Mouse (Mus musculus) cerebellum, postnatal 4 days (tissue): Measurements from ENCODE around the gene Ffar3.
"Not testable (repeated sequence)": the region's sequence is repeated elsewhere in the genome, so short reads cannot be mapped to it uniquely, and the experiment has no call there.

Source experiments
- DNase-seq, 2 experiments: peaks; one replicate each; pipeline ENCODE4 v3.0.0; 2022; ENCODE audit warnings: low spot score in 2 of 2, mixed read lengths in 1 of 2

The Ffar3 gene

DNA sequence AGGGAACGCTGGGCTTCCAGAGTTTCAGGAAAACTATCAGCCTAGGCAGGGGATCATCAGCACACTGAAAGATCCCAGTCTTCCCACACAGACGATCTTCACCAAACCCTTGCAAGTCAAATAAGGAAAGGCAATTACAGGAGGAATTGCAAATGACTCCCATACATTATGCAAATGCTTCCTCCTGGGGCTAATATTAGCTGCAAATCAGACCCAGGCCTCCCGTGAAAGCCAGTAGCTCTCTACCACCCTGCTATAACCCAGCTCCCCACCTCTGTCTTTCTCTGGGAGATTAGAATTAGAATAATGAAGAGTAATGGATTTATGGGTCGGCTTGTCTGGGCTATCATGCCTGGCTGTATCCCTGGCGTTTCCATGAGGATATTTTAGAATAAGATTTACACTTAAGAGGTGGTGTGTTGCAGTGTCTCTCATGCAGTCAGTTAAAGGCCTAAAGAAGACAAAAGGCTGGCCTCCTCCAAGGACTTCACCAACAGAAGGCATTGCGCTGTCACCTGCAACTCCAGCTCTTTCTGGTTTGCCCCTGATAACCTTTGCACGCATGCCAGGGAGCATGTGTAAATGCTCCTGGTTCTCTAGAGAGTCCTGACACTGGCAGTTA lies 11.2 kb downstream of the Ffar3 start:
- no peak for DNase-seq

DNA sequence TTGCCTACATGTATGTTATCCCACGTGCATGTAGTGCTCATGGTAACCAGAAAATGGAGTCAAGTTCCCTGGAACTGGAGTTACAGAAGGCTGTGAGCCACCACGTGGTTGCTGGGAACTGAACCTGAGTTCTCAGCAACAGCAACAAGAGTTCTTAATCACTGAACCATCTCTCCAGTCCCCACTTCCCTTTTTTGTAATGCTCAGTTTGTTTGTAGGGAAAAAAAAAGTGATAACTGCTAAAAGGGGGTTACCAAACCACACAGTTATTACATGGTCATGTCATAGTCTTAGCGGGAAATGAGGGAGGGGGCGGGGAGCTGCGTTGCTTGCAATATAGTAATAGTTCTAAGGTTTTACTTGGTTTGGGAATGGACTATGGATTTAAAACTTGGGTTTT lies 13.9 kb downstream of the Ffar3 start:
- no peak for DNase-seq

GRCm38 (mm10) chr7:30841379-30841778 lies 14.6 kb downstream of the Ffar3 start:
- DNase-seq, result no peak

DNA sequence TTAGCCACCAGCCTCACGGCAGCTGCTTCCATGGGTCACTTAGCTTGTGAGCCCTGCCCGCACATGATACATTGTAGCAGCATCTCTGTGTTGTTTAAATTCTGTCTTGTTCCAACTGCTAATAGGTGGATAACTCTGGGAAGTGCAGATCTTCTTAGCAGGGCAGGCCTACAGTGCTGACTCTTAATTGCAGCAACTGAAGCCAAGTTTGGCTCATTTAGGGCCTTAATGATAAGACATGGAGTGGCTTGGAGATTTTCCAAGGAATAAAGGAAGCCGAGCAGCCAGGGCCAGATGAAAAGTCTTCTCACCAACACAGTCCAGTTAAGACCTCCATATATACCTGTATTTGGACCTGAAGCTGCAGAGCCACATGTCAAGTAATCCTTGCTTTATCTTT lies 15.7 kb downstream of the Ffar3 start:
- DNase-seq, result no peak

DNA sequence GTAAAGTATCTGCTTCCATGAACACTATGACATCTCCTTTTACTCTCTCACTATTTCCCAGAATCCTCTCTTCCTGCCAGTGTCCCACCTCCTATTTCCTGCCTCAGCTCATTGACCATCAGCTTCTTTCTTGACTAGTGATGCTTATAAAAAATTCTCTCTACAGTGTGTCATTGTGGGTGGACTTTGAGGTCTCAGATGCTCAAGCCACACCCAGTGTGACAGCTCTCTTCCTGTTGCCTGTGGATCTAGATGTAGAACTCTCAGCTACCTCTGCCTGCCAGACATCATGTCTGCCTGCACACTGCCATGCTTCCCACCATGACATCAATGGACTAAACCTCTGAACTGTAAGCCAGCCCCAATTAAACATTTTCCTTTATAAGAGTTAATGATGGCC lies 18.7 kb downstream of the Ffar3 start:
- DNase-seq, result no peak

GRCm38 (mm10) chr7:30832684-30833083 lies 23.3 kb downstream of the Ffar3 start:
- DNase-seq, result not testable (repeated sequence)

DNA sequence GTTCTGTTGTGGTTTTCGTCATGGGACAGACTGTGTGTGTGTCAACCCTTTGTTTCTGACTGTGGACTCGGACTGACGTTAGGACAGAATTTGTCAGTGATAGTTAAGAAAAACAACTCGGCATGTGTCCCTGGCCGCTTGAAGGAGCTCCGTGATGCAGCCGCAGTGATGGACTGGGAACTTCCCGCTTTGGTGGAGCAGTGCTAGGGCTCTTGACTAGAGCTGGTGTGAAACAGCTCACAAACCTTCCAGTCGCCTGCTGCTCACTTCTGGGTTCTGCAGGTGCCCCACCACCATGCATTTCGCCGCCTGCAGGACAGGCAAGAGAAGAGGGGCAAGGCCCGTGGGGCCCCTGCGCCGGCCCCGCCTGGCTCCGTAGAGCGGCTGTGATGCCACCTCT lies 23.7 kb downstream of the Ffar3 start:
- no peak for DNase-seq

DNA sequence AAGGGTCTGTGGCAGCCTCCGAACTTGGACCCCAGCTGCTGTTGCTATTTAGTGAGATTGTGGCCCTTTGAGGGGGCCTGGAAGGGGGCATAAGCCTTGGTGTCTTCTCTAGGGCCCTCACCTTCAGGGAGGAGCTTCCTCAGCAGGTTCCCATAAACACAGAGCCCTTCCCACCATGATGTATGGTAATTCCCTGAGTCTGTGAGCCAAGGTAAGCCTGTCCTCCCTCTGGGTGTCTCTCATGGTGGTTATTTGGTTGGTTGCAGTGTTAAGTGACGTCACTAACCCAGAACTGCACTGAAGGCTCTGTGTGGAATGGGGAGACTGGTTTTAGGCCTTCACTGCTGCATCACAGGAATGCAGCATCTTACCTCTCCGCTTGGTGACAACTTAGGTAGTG lies 26.6 kb downstream of the Ffar3 start:
- DNase-seq, result no peak

- DNase-seq, result not testable (repeated sequence)
These were observed 27.1 kb downstream of the Ffar3 start for GRCm38 (mm10) chr7:30828871-30829270.

DNA sequence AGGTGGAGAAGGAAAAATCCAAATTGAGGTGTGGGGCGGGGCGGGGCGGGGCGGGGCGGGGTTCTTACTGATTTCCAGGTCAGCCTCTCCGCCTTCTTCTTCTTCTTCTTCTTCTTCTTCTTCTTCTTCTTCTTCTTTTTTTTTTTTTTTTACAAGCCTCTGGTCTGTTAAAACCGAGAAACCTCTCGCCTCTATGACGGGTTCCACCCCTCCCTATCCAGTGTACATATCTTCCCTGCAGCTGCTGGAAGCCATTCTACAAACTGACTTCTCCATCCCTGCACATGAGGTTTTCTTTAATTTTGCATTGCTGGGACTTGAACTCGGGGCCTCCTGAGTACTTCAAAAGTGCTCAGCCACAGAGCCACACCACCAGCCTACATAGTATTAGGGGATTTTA lies 29.3 kb downstream of the Ffar3 start:
- DNase-seq, result no peak

GRCm38 (mm10) chr7:30824306-30824705 lies 31.7 kb downstream of the Ffar3 start:
- no peak for DNase-seq

GRCm38 (mm10) chr7:30823675-30824074 lies 32.3 kb downstream of the Ffar3 start, which contains the start of gene Ffar2:
Gene Ffar2 (minus strand): TSS chr7:30823775.
- DNase-seq, result no peak

GRCm38 (mm10) chr7:30821532-30821931 lies 34.4 kb downstream of the Ffar3 start:
- DNase-seq, result no peak

DNA sequence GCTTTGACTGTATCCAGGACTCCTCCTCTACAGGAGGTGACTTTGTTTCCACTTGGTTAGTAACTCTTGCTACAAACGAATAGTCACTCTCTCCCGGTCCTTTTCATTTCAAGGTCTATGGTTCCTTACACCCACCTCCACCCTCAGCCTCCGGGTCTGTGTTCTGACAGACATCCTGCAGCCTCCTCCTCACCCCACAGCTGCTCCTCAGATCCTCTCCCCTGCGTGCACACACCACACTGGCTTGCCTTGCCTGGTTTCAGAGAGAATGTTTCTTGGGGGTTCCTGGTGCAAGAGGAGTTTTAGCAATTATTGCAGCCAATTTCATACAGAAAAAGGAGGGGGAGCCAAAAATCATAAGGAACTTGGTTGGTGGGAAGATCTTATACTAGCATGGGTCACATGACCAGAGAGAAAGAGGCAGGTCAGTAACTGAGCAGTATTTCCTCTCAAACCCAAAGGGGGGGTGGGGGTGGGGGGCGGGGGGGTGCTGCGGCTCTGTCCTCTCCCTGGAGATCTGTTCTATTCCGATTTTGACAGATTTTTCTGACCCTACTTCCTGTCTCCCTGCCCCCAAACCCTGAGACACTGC lies 35.0 kb downstream of the Ffar3 start:
- DNase-seq, result no peak

DNA sequence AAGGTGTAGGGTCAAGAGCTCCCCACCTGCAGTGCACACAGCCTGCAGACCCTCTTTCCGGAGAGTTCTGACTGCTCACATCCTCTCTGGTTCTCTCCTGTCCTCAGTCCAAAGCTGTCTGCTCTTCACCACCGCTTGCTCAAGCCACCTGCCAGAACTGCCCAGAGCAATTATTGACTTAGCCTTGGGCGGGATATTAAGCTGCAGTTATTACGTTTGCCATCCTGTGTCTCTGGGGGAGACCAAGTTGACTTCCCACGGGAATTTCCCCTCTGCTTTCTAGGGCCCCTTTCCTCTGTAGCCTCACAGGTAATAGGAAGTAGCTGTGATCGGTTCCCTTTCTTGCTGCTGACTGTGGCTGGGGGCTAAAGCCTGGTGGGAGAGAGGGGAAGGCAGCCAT lies 35.8 kb downstream of the Ffar3 start:
- no peak for DNase-seq

DNA sequence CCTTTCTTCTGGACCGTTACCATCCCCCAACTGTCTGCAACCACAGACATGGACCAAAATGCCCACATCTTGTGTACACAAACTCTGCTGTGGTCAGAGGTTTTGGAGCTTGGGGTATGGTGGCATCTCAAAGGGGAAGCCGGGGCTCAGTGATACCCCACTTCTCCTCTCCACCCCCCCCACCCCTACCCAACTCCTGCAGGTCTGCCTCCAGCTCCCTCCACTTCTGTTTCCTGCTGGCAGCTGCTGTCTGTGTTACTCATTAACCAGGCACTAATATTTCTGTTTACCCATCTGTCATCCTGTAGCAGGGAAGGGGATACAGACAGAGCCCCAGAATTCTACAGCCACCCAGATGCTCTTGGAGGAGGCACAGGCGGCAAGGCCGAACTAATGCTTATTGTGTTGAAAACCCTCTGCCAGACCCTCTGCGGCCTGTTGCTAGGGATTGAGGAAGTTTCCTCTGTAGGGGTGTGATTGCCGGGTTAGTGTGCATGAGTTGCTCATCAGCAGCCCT lies 43.6 kb downstream of the Ffar3 start:
- no peak for DNase-seq

DNA sequence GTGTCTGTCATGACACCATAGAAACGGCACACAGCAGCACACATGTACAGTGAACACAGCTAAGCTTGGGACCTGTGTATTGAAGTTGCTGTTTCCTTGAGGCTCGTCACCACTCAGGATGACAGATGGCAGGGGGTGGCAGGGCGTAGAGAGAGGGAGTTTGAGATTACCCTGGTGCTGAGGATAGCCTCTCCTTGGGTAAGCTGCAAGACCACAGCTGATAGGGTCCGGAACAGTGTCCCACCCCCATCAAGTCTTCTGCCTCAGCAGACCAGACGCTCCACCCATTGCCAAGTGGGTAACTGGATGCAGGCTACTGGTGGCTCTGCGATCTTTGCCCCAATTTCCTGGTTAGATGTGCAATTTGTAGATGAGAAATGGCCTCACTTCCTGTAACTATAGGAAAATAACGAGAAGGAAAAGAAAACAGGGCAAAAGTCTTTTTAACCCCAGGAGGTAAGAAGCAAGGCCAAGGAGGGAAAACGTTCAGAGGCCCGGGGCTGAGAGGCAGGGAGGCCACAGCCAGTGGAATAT lies 44.2 kb downstream of the Ffar3 start:
- no peak for DNase-seq

DNA sequence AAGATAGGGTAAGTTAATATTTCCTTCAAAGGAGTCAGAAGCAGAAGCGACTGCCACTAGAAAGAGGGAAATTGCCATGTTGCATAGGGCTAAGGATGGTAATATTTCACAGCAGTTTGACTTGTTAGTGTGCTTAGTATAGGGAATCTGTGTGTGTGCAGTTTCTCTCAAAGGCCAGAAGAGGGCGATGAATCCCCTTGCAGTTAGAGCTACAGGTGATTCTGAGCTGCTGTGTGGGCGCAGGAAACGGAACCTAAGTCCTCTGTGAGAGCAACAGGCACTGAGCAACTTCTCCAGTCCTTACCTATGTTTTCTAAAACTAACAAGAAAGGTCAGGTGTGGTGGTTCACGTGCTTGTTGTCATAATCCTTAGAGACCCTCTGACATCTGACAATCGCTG lies 45.7 kb downstream of the Ffar3 start:
- no peak for DNase-seq

- no peak for DNase-seq
These were observed 50.1 kb downstream of the Ffar3 start for GRCm38 (mm10) chr7:30805924-30806323.
